Mouse (Mus musculus) embryonic facial prominence, embryonic 13.5 days (tissue): ENCODE measurements around the gene Eepd1. TPM values are rescaled to one million over a fixed set of nuclear protein-coding genes. Genes with fewer than 3 reads are reported as not detected.
A peak's percentile ranks its signal among the peaks of the same experiment; 100 is the strongest.

Experiments
- ATAC-seq: fragments of 200-750 bp; cut with Nextera tagmentation; 2 replicates; pipeline ENCODE4 v1.8.0; 2017; ENCODE audit warnings: low read depth; ENCODE audit not compliant: insufficient number of reproducible peaks, insufficient read depth, low FRiP score, low TSS enrichment
- H3K27ac ChIP-seq: fragments of 300-500 bp; sonication (generic); 2 replicates; pipeline ENCODE4 v1.5.1; 2015; ENCODE audit warnings: moderate library complexity, mild to moderate bottlenecking, inconsistent platforms
- H3K27me3 ChIP-seq: fragments of 300-500 bp; sonication (generic); 2 replicates; pipeline ENCODE4 v1.6.1; 2015; ENCODE audit warnings: mild to moderate bottlenecking, inconsistent platforms
- H3K36me3 ChIP-seq: fragments of 300-500 bp; sonication (generic); 2 replicates; pipeline ENCODE4 v1.6.1; 2015; ENCODE audit warnings: mild to moderate bottlenecking, inconsistent platforms
- H3K4me1 ChIP-seq: fragments of 300-500 bp; sonication (generic); 2 replicates; pipeline ENCODE4 v1.6.1; 2015; ENCODE audit warnings: inconsistent platforms
- H3K4me2 ChIP-seq: fragments of 300-500 bp; sonication (generic); 2 replicates; pipeline ENCODE4 v1.6.1; 2015; ENCODE audit warnings: moderate library complexity, mild to moderate bottlenecking, inconsistent platforms
- H3K4me3 ChIP-seq: fragments of 300-500 bp; sonication (generic); 2 replicates; pipeline ENCODE4 v1.5.1; 2015; ENCODE audit warnings: mild to moderate bottlenecking, inconsistent platforms
- H3K9ac ChIP-seq: fragments of 300-500 bp; sonication (generic); 2 replicates; pipeline ENCODE4 v1.6.1; 2015; ENCODE audit warnings: mild to moderate bottlenecking, inconsistent platforms
- H3K9me3 ChIP-seq: fragments of 300-500 bp; sonication (generic); 2 replicates; pipeline ENCODE4 v1.6.1; 2016; ENCODE audit warnings: inconsistent platforms
- WGBS: fragments of 180-500 bp; shearing (Covaris S2); methylation state at CpG from one replicate; pipeline ENCODE4 v1.1.7; 2015; ENCODE audit warnings: mixed read lengths; 5-methylcytosine and 5-hydroxymethylcytosine counted together
- polyA plus RNA-seq: library from polyadenylated mRNA; unstranded; fragments of >200 nt; fragmentation: Nextera tagmentation; extraction: Ambion mirVana; gene quantifications from 2 replicates; pipeline ENCODE4 v1.2.1, GENCODE M21; 2015

The Eepd1 gene
- polyA plus RNA-seq, 1 experiment from 2014 or later: 17.8 TPM

GRCm38 (mm10) chr9:25482322-25482998 lies 1.1 kb downstream of the Eepd1 start:
- Histone ChIP-seq H3K4me1 (peaks cover 53% of the 10 kb centered on the region), H3K9me3 (no peaks in the 10 kb centered on the region)
- 41% methylated on average over 22 of the region's 22 CpGs for WGBS

DNA sequence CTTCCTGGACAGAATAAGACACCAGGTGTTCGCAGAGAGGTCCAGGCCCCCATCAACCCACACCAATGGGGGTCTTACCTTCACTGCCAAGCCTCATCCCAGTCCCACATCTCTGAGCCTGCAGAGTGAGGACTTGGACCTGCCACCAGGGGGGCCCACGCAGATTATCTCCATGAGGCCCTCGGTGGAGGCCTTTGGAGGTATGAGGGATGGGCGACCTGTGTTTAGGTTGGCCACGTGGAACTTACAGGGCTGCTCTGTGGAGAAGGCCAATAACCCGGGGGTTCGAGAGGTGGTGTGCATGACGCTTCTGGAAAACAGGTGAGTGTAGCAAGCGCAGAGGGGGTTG lies 1.6 kb downstream of the Eepd1 start:
- no peaks in the 10 kb centered on the region for H3K27me3 ChIP-seq
- peak overlapping the region; percentile 70 for H3K4me3 ChIP-seq
- 83% methylated on average over 9 of the region's 9 CpGs for WGBS
- ATAC-seq: no peak
- no peaks in the 10 kb centered on the region for H3K36me3 ChIP-seq
- peaks cover 58% of the 10 kb centered on the region for H3K4me1 ChIP-seq
- no peak overlapping the region for H3K27ac ChIP-seq
- peak overlapping the region; percentile 79 for H3K4me2 ChIP-seq
- H3K9ac ChIP-seq: no peak overlapping the region
- H3K9me3 ChIP-seq: no peaks in the 10 kb centered on the region

More at GRCm38 (mm10) chr9:25482322-25482998, 1.1 kb downstream of the Eepd1 start:
- H3K36me3 ChIP-seq: no peaks in the 10 kb centered on the region
- ATAC-seq: no peak
- no peaks in the 10 kb centered on the region for H3K27me3 ChIP-seq
- H3K4me2 ChIP-seq: peak overlapping the region; percentile 79
- H3K9ac ChIP-seq: peak overlapping the region; percentile 84; the same call in 1 of the 2 replicates
- H3K27ac ChIP-seq: no peak overlapping the region
- H3K4me3 ChIP-seq: peak overlapping the region; percentile 70

DNA sequence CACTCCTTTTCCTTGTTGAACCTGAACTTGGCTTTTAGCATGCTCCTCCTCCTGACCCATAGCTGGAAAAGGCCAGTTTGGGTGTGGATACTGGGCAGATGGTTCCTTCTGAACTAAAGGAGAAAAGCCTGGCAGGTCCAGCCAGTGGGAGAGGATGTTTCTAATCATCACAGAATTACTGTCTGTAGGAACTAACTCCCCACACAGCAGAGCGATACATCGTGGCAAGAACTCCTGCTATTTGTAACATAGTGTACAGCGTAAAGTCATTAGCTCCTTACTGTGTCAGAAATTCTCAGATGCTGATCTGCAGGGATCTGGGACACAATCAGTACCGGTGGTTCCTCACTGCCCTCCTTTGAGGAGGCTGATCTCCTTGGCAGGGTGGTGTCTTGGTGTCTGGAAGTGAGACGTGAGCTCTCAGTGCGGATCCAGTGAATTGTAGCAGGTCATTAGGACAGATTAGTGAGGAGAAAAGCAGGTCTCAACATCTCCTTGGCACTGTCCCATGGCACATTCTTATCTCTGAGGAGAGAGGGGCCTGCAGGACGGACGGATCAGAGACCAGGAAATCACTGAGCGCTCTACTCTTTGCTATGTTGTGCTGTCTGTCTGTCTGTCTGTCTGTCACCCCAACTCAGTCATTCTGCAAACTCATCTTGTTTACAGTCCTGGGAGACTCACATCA lies 2.7 kb downstream of the Eepd1 start:
- H3K27ac ChIP-seq: no peak overlapping the region
- no peaks in the 10 kb centered on the region for H3K9me3 ChIP-seq
- no peaks in the 10 kb centered on the region for H3K27me3 ChIP-seq
- H3K4me1 ChIP-seq: peaks cover 68% of the 10 kb centered on the region
- peak overlapping the region; percentile 79 for H3K4me2 ChIP-seq
- H3K4me3 ChIP-seq: peak overlapping the region; percentile 70
- 0 out of 2 replicates have a peak, but pooled peaks cover 4% of the 10 kb centered on the region for H3K36me3 ChIP-seq
- ATAC-seq: no peak
- 50% methylated on average over 9 of the region's 9 CpGs for WGBS
- peak overlapping the region; percentile 55 for H3K9ac ChIP-seq

GRCm38 (mm10) chr9:25484619-25484986 lies 3.3 kb downstream of the Eepd1 start:
- H3K4me2 ChIP-seq: peak overlapping the region; percentile 79
- no peaks in the 10 kb centered on the region for H3K27me3 ChIP-seq
- peaks cover 73% of the 10 kb centered on the region for H3K4me1 ChIP-seq
- no peak for ATAC-seq
- no peak overlapping the region for H3K27ac ChIP-seq
- peak overlapping the region; percentile 55 for H3K9ac ChIP-seq
- H3K9me3 ChIP-seq: no peaks in the 10 kb centered on the region
- H3K4me3 ChIP-seq: peak overlapping the region; percentile 70
- 73% methylated on average over 3 of the region's 3 CpGs for WGBS
- H3K36me3 ChIP-seq: 0 out of 2 replicates have a peak, but pooled peaks cover 4% of the 10 kb centered on the region

GRCm38 (mm10) chr9:25485006-25485405 lies 3.7 kb downstream of the Eepd1 start:
- Histone ChIP-seq H3K9me3 (no peaks in the 10 kb centered on the region), H3K4me1 (peaks cover 75% of the 10 kb centered on the region), H3K9ac (no peak overlapping the region), H3K36me3 (0 out of 2 replicates have a peak, but pooled peaks cover 4% of the 10 kb centered on the region), H3K27ac (no peak overlapping the region), H3K27me3 (no peaks in the 10 kb centered on the region), H3K4me3 (peak overlapping the region; percentile 70; the same call in 1 of the 2 replicates), H3K4me2 (peak overlapping the region; percentile 79)
- ATAC-seq: no peak
- 75% methylated on average over 2 of the region's 2 CpGs for WGBS

GRCm38 (mm10) chr9:25485406-25485805 lies 4.1 kb downstream of the Eepd1 start:
- 80% methylated on average over 7 of the region's 7 CpGs for WGBS
- no peaks in the 10 kb centered on the region for H3K27me3 ChIP-seq
- H3K4me2 ChIP-seq: peak overlapping the region; percentile 79
- ATAC-seq: no peak
- no peak overlapping the region for H3K27ac ChIP-seq
- H3K36me3 ChIP-seq: 0 out of 2 replicates have a peak, but pooled peaks cover 4% of the 10 kb centered on the region
- H3K4me1 ChIP-seq: peaks cover 79% of the 10 kb centered on the region
- H3K9ac ChIP-seq: no peak overlapping the region
- no peak overlapping the region for H3K4me3 ChIP-seq
- H3K9me3 ChIP-seq: no peaks in the 10 kb centered on the region

DNA sequence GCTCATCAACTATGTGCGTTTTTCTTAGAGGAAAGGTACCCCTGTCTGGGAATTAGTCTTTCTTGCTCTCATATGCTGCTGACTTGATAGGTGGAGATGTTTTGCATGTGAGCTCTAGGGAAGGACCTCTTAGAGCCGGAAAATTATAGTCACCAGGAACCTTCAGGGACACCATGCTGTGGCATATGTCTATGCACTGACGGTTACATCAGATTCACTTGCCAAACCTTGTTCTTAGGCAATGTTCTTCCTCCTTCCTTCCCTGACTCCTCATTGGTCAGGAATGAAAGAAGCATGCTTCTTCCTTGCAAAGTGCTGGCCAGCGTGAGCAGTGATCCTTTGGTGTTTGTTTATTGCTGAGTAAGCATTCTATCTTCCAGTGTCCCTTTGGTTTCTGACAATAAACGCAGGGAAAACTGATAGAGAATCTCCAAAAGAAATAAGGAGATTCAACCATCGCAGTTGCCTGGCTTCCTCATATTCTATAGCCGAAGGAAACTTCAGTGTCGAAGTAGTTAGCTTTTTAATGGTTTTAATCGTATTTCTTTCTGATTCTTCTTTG lies 5.0 kb downstream of the Eepd1 start:
- Histone ChIP-seq H3K27ac (no peak overlapping the region), H3K36me3 (0 out of 2 replicates have a peak, but pooled peaks cover 4% of the 10 kb centered on the region), H3K4me3 (no peak overlapping the region), H3K27me3 (no peaks in the 10 kb centered on the region), H3K9me3 (no peaks in the 10 kb centered on the region), H3K4me2 (peak overlapping the region; percentile 79; the same call in 1 of the 2 replicates), H3K4me1 (peaks cover 82% of the 10 kb centered on the region), H3K9ac (no peak overlapping the region)
- ATAC-seq: no peak
- WGBS: 76% methylated on average over 9 of the region's 9 CpGs

- Histone ChIP-seq H3K4me2 (peak overlapping the region; percentile 7; the same call in 1 of the 2 replicates), H3K9ac (no peak overlapping the region), H3K9me3 (no peaks in the 10 kb centered on the region), H3K27ac (0 out of 2 replicates have a peak overlapping the region, but pooled peaks have one; percentile 28), H3K4me3 (no peak overlapping the region), H3K4me1 (peaks cover 77% of the 10 kb centered on the region), H3K27me3 (no peaks in the 10 kb centered on the region), H3K36me3 (0 out of 2 replicates have a peak, but pooled peaks cover 4% of the 10 kb centered on the region)
- WGBS: 52% methylated on average over 12 of the region's 12 CpGs
- ATAC-seq: no peak
These were observed 6.2 kb downstream of the Eepd1 start for GRCm38 (mm10) chr9:25487446-25488110.

DNA sequence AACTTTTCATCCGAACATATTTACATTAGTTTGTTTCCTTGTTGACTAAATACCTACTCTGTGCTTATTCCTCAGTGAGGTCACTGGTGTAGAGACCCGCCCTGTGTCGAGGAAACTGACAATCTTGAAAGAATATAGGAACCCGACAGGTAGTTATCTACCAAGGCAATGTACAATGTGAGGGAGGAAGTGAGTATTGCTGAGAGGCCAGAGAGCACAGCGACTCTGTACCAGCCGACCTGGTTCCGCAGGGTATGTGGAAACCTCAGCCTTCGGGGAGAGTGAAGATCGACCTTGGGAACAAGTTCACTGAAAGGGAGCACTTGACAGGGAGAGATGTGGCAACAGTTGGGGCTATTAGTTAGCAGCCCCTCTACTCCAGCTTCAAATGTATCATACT lies 7.2 kb downstream of the Eepd1 start:
- peaks cover 67% of the 10 kb centered on the region for H3K4me1 ChIP-seq
- no peak overlapping the region for H3K4me2 ChIP-seq
- H3K9ac ChIP-seq: no peak overlapping the region
- no peaks in the 10 kb centered on the region for H3K27me3 ChIP-seq
- H3K36me3 ChIP-seq: 0 out of 2 replicates have a peak, but pooled peaks cover 4% of the 10 kb centered on the region
- no peak for ATAC-seq
- H3K27ac ChIP-seq: no peak overlapping the region
- WGBS: 88% methylated on average over 9 of the region's 9 CpGs
- no peak overlapping the region for H3K4me3 ChIP-seq
- no peaks in the 10 kb centered on the region for H3K9me3 ChIP-seq

DNA sequence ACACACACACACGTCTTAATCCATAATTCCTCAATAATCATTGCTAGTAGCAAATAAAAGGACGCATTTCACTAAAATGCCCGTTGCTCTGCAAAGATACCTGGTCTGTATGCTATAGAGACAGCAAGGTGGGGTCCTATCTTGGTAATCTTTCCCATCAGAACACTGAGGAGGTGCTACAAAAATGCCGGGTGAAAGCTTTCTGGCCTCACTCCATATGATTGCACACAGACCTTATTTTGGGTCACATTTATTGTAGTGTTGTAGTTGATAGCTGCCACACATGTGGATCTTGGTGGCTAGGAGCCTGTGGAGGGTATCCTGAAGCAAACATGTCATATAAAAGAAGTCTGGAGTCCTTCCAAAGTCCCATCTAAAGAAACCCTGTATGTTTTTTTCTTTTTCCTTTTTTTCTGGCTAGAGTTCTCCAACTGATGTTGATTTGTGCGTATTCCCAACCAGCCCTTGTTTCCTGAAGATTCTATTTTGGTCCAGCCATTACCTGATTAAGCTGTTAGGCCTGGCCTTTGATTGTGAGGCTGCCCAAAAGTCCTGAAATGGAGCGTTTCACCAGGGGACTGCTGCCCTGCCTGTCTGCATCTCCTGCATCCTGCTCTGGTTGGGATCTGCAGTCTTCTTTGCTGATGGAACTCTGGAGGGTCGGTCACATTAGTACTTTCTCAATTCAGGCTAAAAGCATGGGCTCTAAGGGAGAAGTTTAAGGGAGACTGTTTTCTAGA lies 8.0 kb downstream of the Eepd1 start:
- 63% methylated on average over 7 of the region's 7 CpGs for WGBS
- peaks cover 59% of the 10 kb centered on the region for H3K4me1 ChIP-seq

More for the DNA sequence above, 8.0 kb downstream of the Eepd1 start:
- 0 out of 2 replicates have a peak, but pooled peaks cover 4% of the 10 kb centered on the region for H3K36me3 ChIP-seq
- H3K27ac ChIP-seq: no peak overlapping the region
- no peaks in the 10 kb centered on the region for H3K27me3 ChIP-seq
- H3K9me3 ChIP-seq: no peaks in the 10 kb centered on the region
- no peak overlapping the region for H3K4me2 ChIP-seq
- no peak for ATAC-seq
- H3K9ac ChIP-seq: no peak overlapping the region
- H3K4me3 ChIP-seq: no peak overlapping the region
